Mouse (Mus musculus) T-helper 1 cell (primary cell): ENCODE data around the gene Amdhd2.

Experiments
- in situ Hi-C: fragments of 300-600 bp; cut with MboI, MseI; formaldehyde crosslinking; loops from one replicate; pipeline ENCODE4 v1.15.1; 2025; ENCODE audit warnings: high pct_unique_total_duplicates

The Amdhd2 gene

GRCm38 (mm10) chr17:24163176-24163962, at the start of gene Amdhd2:
Amdhd2 (minus strand) TSS chr17:24163766.
- in situ Hi-C loops: no loop called here

GRCm38 (mm10) chr17:24213186-24213585, 49.6 kb upstream of the Amdhd2 start:
- in situ Hi-C loops: no loop called here

- in situ Hi-C loops: no loop called here
Measured at GRCm38 (mm10) chr17:24212441-24213018, 49.0 kb upstream of the Amdhd2 start.

- in situ Hi-C loops: no loop called here
Measured at GRCm38 (mm10) chr17:24211631-24212440, 48.3 kb upstream of the Amdhd2 start.

- in situ Hi-C loops: no loop called here
Measured at GRCm38 (mm10) chr17:24210591-24210990, 47.0 kb upstream of the Amdhd2 start.

GRCm38 (mm10) chr17:24209916-24210240, 46.3 kb upstream of the Amdhd2 start:
- in situ Hi-C loops: no loop called here

GRCm38 (mm10) chr17:24209043-24209915, 45.7 kb upstream of the Amdhd2 start, which contains the start of gene Ntn3:
Ntn3 (minus strand) TSS chr17:24209531.
- in situ Hi-C loops: no loop called here

GRCm38 (mm10) chr17:24208641-24209042, 45.1 kb upstream of the Amdhd2 start:
- in situ Hi-C loops: no loop called here

GRCm38 (mm10) chr17:24207768-24208640, 44.4 kb upstream of the Amdhd2 start:
- in situ Hi-C loops: no loop called here

- in situ Hi-C loops: no loop called here
Measured at GRCm38 (mm10) chr17:24206451-24207351, 43.1 kb upstream of the Amdhd2 start.

GRCm38 (mm10) chr17:24205908-24206361, 42.4 kb upstream of the Amdhd2 start:
- in situ Hi-C loops: no loop called here

GRCm38 (mm10) chr17:24205284-24205888, 41.8 kb upstream of the Amdhd2 start, which contains the start of gene Tbc1d24:
Tbc1d24 (minus strand) TSS chr17:24205562.
- in situ Hi-C loops: no loop called here

- in situ Hi-C loops: no loop called here
Measured at GRCm38 (mm10) chr17:24204846-24205245, 41.3 kb upstream of the Amdhd2 start.

GRCm38 (mm10) chr17:24203611-24204534, 40.3 kb upstream of the Amdhd2 start:
- in situ Hi-C loops: no loop called here

GRCm38 (mm10) chr17:24203068-24203467, 39.5 kb upstream of the Amdhd2 start:
- in situ Hi-C loops: no loop called here

- in situ Hi-C loops: no loop called here
Measured at GRCm38 (mm10) chr17:24201092-24201491, 37.5 kb upstream of the Amdhd2 start.

GRCm38 (mm10) chr17:24199741-24200140, 36.2 kb upstream of the Amdhd2 start:
- in situ Hi-C loops: no loop called here

- in situ Hi-C loops: no loop called here
Measured at GRCm38 (mm10) chr17:24199252-24199651, 35.7 kb upstream of the Amdhd2 start.
